Mouse (Mus musculus) forebrain, embryonic 13.5 days (tissue): ENCODE measurements around the gene Eif2b2. TPM values are rescaled to one million over a fixed set of nuclear protein-coding genes. Genes with fewer than 3 reads are reported as not detected.

Experiments used
- ATAC-seq: fragments of 200-750 bp; cut with Nextera tagmentation; 2 replicates; pipeline ENCODE4 v1.8.0; 2017
- H3K27ac ChIP-seq: fragments of 300-500 bp; sonication (generic); 2 replicates; pipeline ENCODE4 v1.5.1; 2015; ENCODE audit warnings: inconsistent platforms, mild to moderate bottlenecking, moderate library complexity
- H3K27me3 ChIP-seq: fragments of 300-500 bp; sonication (generic); 2 replicates; pipeline ENCODE4 v1.6.1; 2015; ENCODE audit warnings: mild to moderate bottlenecking, inconsistent platforms
- H3K36me3 ChIP-seq: fragments of 300-500 bp; sonication (generic); 2 replicates; pipeline ENCODE4 v1.6.1; 2015; ENCODE audit warnings: mild to moderate bottlenecking, inconsistent platforms; ENCODE audit not compliant: poor library complexity, severe bottlenecking
- H3K4me1 ChIP-seq: fragments of 300-500 bp; sonication (generic); 2 replicates; pipeline ENCODE4 v1.6.1; 2015; ENCODE audit warnings: inconsistent platforms
- H3K4me2 ChIP-seq: fragments of 300-500 bp; sonication (generic); 2 replicates; pipeline ENCODE4 v1.6.1; 2015; ENCODE audit warnings: inconsistent platforms, mild to moderate bottlenecking, moderate library complexity
- H3K4me3 ChIP-seq: fragments of 300-500 bp; sonication (generic); 2 replicates; pipeline ENCODE4 v1.5.1; 2015; ENCODE audit warnings: mild to moderate bottlenecking, inconsistent platforms
- H3K9ac ChIP-seq: fragments of 300-500 bp; sonication (generic); 2 replicates; pipeline ENCODE4 v1.6.1; 2015; ENCODE audit warnings: mild to moderate bottlenecking, inconsistent platforms
- H3K9me3 ChIP-seq: fragments of 300-500 bp; sonication (generic); replicated peaks from 2 replicates; pipeline ENCODE4 v1.6.1; 2016; ENCODE audit warnings: inconsistent platforms
- WGBS: fragments of 180-500 bp; shearing (Covaris S2); methylation state at CpG from one replicate; pipeline ENCODE4 v1.1.7; 2015; 5-methylcytosine and 5-hydroxymethylcytosine counted together
- polyA plus RNA-seq: library from polyadenylated mRNA; unstranded; fragments of >200 nt; fragmentation: Nextera tagmentation; extraction: Ambion mirVana; gene quantifications from 2 replicates; pipeline ENCODE4 v1.2.1, GENCODE M21; 2015

Gene Eif2b2
- polyA plus RNA-seq, 1 experiment from 2014 or later, result 93.1 TPM

GRCm38 (mm10) chr12:85196191-85196590, 23.1 kb upstream of the Eif2b2 start:
- Histone ChIP-seq H3K27ac (no peak overlapping the region), H3K4me3 (no peak overlapping the region), H3K27me3 (0 out of 2 replicates have a peak, but pooled peaks cover 3% of the 10 kb centered on the region), H3K4me1 (peaks cover 38% of the 10 kb centered on the region), H3K4me2 (no peak overlapping the region), H3K9ac (no peak overlapping the region), H3K36me3 (no peaks in the 10 kb centered on the region), H3K9me3 (no peaks in the 10 kb centered on the region)
- 91% methylated on average over 10 of the region's 10 CpGs for WGBS
- no peak for ATAC-seq

- H3K27ac ChIP-seq, result no peak overlapping the region
- no peak overlapping the region for H3K4me3 ChIP-seq
- no peak overlapping the region for H3K4me2 ChIP-seq
- 0 out of 2 replicates have a peak, but pooled peaks cover 3% of the 10 kb centered on the region for H3K27me3 ChIP-seq
- no peak for ATAC-seq
- H3K36me3 ChIP-seq, result no peaks in the 10 kb centered on the region
- WGBS, result 78% methylated on average over 7 of the region's 7 CpGs
- H3K9ac ChIP-seq, result no peak overlapping the region
- H3K9me3 ChIP-seq, result no peaks in the 10 kb centered on the region
- peaks cover 41% of the 10 kb centered on the region for H3K4me1 ChIP-seq
Measured at GRCm38 (mm10) chr12:85197371-85197770, 21.9 kb upstream of the Eif2b2 start.

- Histone ChIP-seq H3K36me3 (no peaks in the 10 kb centered on the region), H3K9me3 (no peaks in the 10 kb centered on the region), H3K4me1 (peaks cover 35% of the 10 kb centered on the region), H3K27ac (no peak overlapping the region), H3K4me3 (no peak overlapping the region), H3K4me2 (no peak overlapping the region), H3K27me3 (0 out of 2 replicates have a peak, but pooled peaks cover 3% of the 10 kb centered on the region), H3K9ac (no peak overlapping the region)
- WGBS, result 35% methylated on average over 8 of the region's 8 CpGs
- no peak for ATAC-seq
Measured at GRCm38 (mm10) chr12:85197936-85198335, 21.3 kb upstream of the Eif2b2 start.

GRCm38 (mm10) chr12:85199954-85200353, 19.3 kb upstream of the Eif2b2 start:
- Histone ChIP-seq H3K4me2 (no peak overlapping the region), H3K27me3 (0 out of 2 replicates have a peak, but pooled peaks cover 3% of the 10 kb centered on the region), H3K27ac (no peak overlapping the region), H3K4me1 (peaks cover 18% of the 10 kb centered on the region), H3K9me3 (no peaks in the 10 kb centered on the region), H3K4me3 (no peak overlapping the region), H3K9ac (no peak overlapping the region), H3K36me3 (no peaks in the 10 kb centered on the region)
- 0 out of 2 replicates have a peak, but pooled peaks have one; percentile 13 for ATAC-seq
- 81% methylated on average over 1 of the region's 1 CpGs for WGBS

- no peaks in the 10 kb centered on the region for H3K36me3 ChIP-seq
- ATAC-seq, result peak; percentile 71
- 8% methylated on average over 24 of the region's 24 CpGs for WGBS
- H3K4me2 ChIP-seq, result peak overlapping the region; percentile 40
- no peaks in the 10 kb centered on the region for H3K9me3 ChIP-seq
- peak overlapping the region; percentile 60 for H3K27ac ChIP-seq
- H3K27me3 ChIP-seq, result 0 out of 2 replicates have a peak, but pooled peaks cover 3% of the 10 kb centered on the region
- H3K4me1 ChIP-seq, result peaks cover 15% of the 10 kb centered on the region
- H3K4me3 ChIP-seq, result no peak overlapping the region
- peak overlapping the region; percentile 19; the same call in 1 of the 2 replicates for H3K9ac ChIP-seq
Measured at GRCm38 (mm10) chr12:85200929-85201829, 18.1 kb upstream of the Eif2b2 start.

- Histone ChIP-seq H3K4me1 (peaks cover 15% of the 10 kb centered on the region), H3K9ac (no peak overlapping the region), H3K4me2 (no peak overlapping the region), H3K36me3 (no peaks in the 10 kb centered on the region), H3K27ac (peak overlapping the region; percentile 60), H3K9me3 (no peaks in the 10 kb centered on the region), H3K4me3 (no peak overlapping the region), H3K27me3 (0 out of 2 replicates have a peak, but pooled peaks cover 3% of the 10 kb centered on the region)
- no peak for ATAC-seq
- WGBS, result 81% methylated on average over 2 of the region's 2 CpGs
Measured at GRCm38 (mm10) chr12:85201830-85202147, 17.5 kb upstream of the Eif2b2 start.

GRCm38 (mm10) chr12:85202191-85202590, 17.1 kb upstream of the Eif2b2 start:
- Histone ChIP-seq H3K4me1 (peaks cover 15% of the 10 kb centered on the region), H3K27me3 (0 out of 2 replicates have a peak, but pooled peaks cover 3% of the 10 kb centered on the region), H3K9me3 (no peaks in the 10 kb centered on the region), H3K9ac (no peak overlapping the region), H3K36me3 (no peaks in the 10 kb centered on the region), H3K4me2 (no peak overlapping the region), H3K4me3 (no peak overlapping the region), H3K27ac (no peak overlapping the region)
- WGBS, result 83% methylated on average over 7 of the region's 7 CpGs
- ATAC-seq, result no peak

GRCm38 (mm10) chr12:85203699-85204098, 15.6 kb upstream of the Eif2b2 start:
- WGBS, result 81% methylated on average over 5 of the region's 5 CpGs
- H3K36me3 ChIP-seq, result no peaks in the 10 kb centered on the region
- ATAC-seq, result no peak

GRCm38 (mm10) chr12:85204105-85204504, 15.2 kb upstream of the Eif2b2 start:
- WGBS, result 49% methylated on average over 8 of the region's 8 CpGs
- Histone ChIP-seq H3K27me3 (0 out of 2 replicates have a peak, but pooled peaks cover 2% of the 10 kb centered on the region), H3K27ac (no peak overlapping the region), H3K36me3 (no peaks in the 10 kb centered on the region), H3K4me2 (no peak overlapping the region), H3K4me3 (no peak overlapping the region), H3K9me3 (no peaks in the 10 kb centered on the region), H3K9ac (no peak overlapping the region), H3K4me1 (peaks cover 15% of the 10 kb centered on the region)
- no peak for ATAC-seq

More at GRCm38 (mm10) chr12:85203699-85204098, 15.6 kb upstream of the Eif2b2 start:
- 0 out of 2 replicates have a peak, but pooled peaks cover 3% of the 10 kb centered on the region for H3K27me3 ChIP-seq
- H3K27ac ChIP-seq, result no peak overlapping the region
- no peak overlapping the region for H3K4me3 ChIP-seq
- H3K4me2 ChIP-seq, result no peak overlapping the region
- H3K4me1 ChIP-seq, result peaks cover 15% of the 10 kb centered on the region
- no peak overlapping the region for H3K9ac ChIP-seq
- no peaks in the 10 kb centered on the region for H3K9me3 ChIP-seq

- 92% methylated on average over 10 of the region's 10 CpGs for WGBS
Measured at GRCm38 (mm10) chr12:85205425-85205824, 13.9 kb upstream of the Eif2b2 start.

GRCm38 (mm10) chr12:85208687-85209199, 10.5 kb upstream of the Eif2b2 start:
- Histone ChIP-seq H3K4me1 (no peaks in the 10 kb centered on the region), H3K27me3 (no peaks in the 10 kb centered on the region), H3K4me2 (no peak overlapping the region), H3K9ac (no peak overlapping the region), H3K27ac (no peak overlapping the region), H3K4me3 (no peak overlapping the region), H3K9me3 (no peaks in the 10 kb centered on the region), H3K36me3 (no peaks in the 10 kb centered on the region)
- WGBS, result 38% methylated on average over 7 of the region's 7 CpGs
- ATAC-seq, result no peak

More at GRCm38 (mm10) chr12:85205425-85205824, 13.9 kb upstream of the Eif2b2 start:
- Histone ChIP-seq H3K4me1 (peaks cover 14% of the 10 kb centered on the region), H3K9me3 (no peaks in the 10 kb centered on the region), H3K27ac (no peak overlapping the region), H3K4me2 (no peak overlapping the region), H3K4me3 (no peak overlapping the region), H3K36me3 (no peaks in the 10 kb centered on the region), H3K9ac (no peak overlapping the region), H3K27me3 (no peaks in the 10 kb centered on the region)
- no peak for ATAC-seq

GRCm38 (mm10) chr12:85215031-85215430, 4.2 kb upstream of the Eif2b2 start:
- 90% methylated on average over 5 of the region's 5 CpGs for whole genome bisulfite sequencing
- Histone ChIP-seq H3K36me3 (no peaks in the 10 kb centered on the region), H3K4me1 (peaks cover 8% of the 10 kb centered on the region), H3K4me3 (no peak overlapping the region), H3K4me2 (no peak overlapping the region), H3K27ac (no peak overlapping the region), H3K9ac (no peak overlapping the region), H3K27me3 (no peaks in the 10 kb centered on the region), H3K9me3 (no peaks in the 10 kb centered on the region)
- no peak for ATAC-seq
